Mouse (Mus musculus) cerebellum, postnatal 14 days (tissue): Measurements from ENCODE around the gene Bcl6.

Experiments used
- DNase-seq, 2 experiments: peaks; one replicate each; pipeline ENCODE4 v3.0.0; 2021; ENCODE audit warnings: mixed read lengths in 2 of 2

Bcl6 gene

GRCm38 (mm10) chr16:23988466-23989208 lies at the start of gene Bcl6, which contains the start of gene Gm37419:
TSS of gene Bcl6 (minus strand) at chr16:23988852.
TSS of gene Gm37419 (plus strand) at chr16:23988482.
- DNase-seq, result peak; percentile 86 to 93

GRCm38 (mm10) chr16:24036398-24036797 lies 47.7 kb upstream of the Bcl6 start:
- no peak for DNase-seq

- DNase-seq, result no peak
Observed at GRCm38 (mm10) chr16:24035767-24036166, 47.1 kb upstream of the Bcl6 start.

DNA sequence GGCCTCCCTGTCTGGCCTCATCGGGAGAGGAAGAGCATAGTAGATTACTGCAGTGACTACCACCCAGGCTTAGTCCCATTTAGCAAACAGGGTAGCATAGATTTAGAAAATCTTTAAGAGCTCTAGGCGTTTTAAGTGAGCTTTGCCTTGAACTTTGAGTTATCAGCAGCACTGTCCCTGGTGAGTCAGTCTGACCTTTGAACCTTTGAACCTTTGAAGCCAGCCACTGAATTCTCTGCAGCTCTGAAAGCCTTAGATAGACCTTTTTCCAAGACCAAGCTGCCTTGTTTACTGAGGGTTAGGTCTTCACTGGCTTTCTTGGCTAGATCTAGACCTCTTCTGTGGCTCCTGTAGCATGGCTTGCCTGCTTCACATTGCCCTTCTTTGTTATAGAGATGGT lies 45.8 kb upstream of the Bcl6 start:
- no peak for DNase-seq

GRCm38 (mm10) chr16:24033259-24033658 lies 44.6 kb upstream of the Bcl6 start:
- no peak for DNase-seq

GRCm38 (mm10) chr16:24029965-24030672 lies 41.5 kb upstream of the Bcl6 start:
- no peak for DNase-seq

- no peak for DNase-seq
Observed at GRCm38 (mm10) chr16:24025442-24025841, 36.8 kb upstream of the Bcl6 start.

GRCm38 (mm10) chr16:24022605-24023004 lies 34.0 kb upstream of the Bcl6 start:
- DNase-seq, result no peak

- DNase-seq, result no peak
Observed at GRCm38 (mm10) chr16:24021722-24022121, 33.1 kb upstream of the Bcl6 start.

DNA sequence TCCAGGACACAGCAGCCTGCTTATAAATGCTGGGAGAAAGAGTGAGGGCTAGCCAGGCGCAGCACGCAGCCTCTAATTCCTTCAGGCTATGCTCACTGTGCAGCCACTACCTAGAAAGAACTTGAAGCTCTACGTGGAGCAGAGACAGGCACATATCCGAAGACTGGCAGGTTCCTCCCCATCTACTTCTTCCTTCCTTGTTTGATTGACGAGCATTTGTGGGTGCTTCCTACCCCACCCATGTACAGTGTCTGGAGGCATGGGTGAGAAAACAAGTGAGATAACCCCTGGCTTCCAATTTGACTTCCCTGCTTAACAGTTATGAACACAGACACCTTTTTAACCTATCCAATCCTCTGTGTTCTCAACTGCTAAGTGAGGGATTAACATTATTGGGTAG lies 28.1 kb upstream of the Bcl6 start:
- no peak for DNase-seq

DNA sequence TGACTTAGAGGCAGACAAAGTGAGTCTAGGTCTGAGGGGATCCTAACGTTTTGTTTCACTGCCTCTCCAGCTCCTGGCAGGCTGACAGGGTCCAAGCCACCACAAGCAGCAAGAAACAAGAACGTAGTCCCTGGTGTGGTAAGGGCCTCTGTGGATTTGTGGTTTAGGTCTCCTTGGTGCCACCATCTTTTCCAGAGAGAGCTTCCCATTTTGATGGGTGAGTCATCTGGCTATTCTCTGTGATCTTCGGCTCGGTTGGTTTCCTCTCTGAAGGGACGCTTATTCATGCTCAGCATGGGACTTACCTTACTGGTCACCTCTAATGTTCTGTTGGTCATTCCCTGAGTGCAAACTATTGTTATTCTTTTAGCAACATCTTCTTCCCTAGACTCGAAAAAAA lies 27.6 kb upstream of the Bcl6 start:
- peak in 1 of 2 experiments; percentile 9 for DNase-seq

- DNase-seq, result no peak
Observed at GRCm38 (mm10) chr16:24014378-24014777, 25.7 kb upstream of the Bcl6 start.

DNA sequence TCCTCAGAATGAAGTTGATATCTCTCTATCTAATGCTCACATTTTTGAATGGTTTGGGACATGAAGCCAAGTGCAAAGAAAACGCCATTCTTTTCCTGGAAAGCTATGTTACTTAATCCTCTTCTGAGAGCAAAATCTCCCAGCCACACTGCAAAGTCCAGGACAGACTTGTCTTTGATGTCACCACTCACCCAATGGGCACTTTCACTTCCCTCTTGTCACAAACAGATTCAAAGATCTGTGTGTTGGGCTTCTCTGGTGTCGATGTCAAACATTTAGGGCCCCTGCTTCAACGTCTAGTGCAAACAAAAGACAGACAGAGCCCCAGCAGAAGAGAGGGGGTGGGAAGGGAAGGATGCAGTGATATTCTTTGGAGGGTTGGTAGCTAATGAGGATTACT lies 23.4 kb upstream of the Bcl6 start:
- DNase-seq, result no peak

DNA sequence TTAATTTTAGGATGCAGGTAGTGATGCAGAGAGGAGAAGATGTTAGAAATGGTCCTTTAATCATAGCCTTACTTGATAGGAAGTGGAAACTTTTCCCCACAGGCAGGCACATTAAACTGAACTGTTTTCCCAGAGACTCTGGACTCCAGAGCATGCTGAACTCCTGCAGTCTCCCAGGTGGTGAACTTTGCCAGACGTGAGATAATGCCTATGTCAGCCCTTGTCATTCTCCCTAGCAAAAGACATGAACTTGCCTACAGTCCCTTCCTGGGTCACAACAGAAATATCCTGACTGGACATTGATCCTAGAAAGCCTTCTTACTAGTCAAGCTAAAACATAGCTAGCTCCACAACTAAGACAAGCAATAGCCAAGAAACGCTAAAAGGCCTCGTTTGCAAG lies 22.7 kb upstream of the Bcl6 start:
- DNase-seq, result no peak

DNA sequence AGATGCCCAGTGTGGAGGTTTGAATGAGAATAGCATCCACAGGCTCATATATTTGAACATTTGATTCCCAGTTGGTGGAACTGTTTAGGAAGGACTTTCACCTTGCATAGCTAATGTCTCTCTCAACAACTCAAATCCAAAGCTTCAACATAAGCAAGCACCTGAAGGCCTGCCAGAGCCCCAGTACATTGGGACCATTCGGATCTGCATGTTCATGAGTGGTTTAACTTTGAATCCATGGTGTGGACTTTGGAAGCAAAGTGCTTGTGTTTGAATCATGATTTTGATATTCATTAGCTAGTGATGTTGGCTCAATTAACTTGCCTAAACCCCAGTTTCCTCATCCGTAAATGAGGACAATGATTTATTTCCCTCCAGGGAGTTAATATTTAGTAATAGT lies 21.2 kb upstream of the Bcl6 start:
- DNase-seq, result no peak

- no peak for DNase-seq
Observed at GRCm38 (mm10) chr16:24005928-24006327, 17.3 kb upstream of the Bcl6 start.

DNA sequence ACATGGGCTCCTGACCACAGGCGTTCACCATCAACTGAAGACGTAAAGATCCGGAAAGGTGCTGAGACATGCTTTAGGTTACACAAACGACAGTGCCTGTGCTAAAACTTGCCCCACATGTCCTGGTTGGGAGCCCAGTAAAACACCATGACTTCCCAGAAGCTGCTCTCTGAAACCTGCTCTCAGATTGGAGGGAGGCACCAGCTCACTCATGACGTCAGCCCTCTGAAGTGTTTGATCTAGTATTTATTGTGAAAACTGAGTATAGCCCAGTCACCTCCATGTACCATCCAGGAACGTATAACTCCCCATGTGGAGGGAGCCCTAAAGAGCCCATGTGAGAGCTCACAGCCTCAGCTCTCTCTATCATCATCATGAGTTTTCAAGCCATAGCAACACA lies 9.3 kb upstream of the Bcl6 start:
- no peak for DNase-seq

DNA sequence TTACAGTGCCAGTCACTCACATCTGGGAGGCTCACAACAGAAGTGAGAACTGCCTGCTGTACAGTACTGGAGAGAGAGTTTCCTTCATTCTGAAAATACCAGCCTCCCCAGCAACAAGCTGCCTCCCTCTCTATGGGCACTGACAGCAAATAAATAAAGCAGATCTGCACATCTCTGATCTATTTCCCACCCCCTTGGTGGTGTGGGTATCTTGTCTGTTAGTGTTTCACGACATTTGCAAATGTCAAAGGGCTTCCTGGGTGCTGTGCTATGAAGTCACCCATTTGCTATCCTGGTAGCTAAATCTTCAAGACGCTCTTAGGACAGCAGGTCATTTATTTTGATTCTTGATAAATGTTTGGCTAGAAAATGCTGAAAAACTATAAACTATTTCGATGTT lies 8.6 kb upstream of the Bcl6 start:
- no peak for DNase-seq

DNA sequence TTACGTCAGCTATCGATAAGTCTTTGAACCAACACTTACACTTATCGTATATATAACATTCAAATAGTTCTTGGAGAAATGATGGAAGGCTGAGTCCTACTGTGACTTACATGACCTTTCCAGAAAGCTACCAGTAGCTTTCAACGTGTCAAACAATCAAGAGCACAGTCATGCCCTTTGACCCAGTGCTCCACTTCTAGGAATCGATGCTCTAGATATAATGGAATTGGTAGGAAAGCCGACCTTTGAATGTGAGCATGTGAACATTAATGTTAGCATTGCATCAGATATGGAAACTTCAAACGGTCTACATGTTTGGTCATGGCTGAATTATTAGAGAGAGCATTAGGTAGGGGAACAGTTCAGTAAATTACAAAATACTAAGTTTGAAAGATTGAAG lies 7.7 kb upstream of the Bcl6 start:
- no peak for DNase-seq

- no peak for DNase-seq
Observed at GRCm38 (mm10) chr16:23993351-23994321, 5.0 kb upstream of the Bcl6 start.

DNA sequence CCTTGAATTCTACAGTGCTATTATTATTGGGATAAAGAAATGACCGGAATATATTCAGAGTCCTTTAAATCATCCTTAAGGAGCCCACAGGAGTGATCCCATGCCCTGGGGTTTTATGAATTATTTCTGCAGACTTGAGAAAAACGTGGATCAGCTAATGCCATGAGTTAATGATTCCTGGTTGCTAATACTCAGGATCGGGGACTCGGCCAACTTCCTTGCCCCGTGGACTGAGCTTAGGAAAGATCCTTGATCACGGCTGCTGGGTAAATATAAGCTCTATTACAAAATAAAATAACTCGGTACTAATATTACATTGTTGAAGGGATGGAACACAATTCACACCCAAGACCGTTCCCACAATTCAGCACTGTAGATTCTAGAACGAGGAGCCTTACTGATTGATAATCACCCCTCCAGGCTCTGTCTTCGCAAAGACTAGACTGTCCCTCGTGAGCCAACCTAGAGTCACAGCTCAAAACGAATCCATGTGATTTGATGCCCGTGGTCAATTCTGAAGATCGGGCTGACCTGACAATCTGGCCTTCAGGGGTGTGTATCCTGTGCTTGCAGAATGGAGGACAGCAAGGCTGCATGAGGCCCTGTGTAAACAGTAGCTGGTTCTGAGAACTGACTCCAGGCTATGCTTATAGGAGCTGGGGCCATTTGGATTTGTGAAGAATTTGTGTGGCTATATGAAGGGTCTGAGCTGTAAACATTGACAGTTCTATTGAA lies 3.4 kb upstream of the Bcl6 start:
- DNase-seq, result no peak

DNA sequence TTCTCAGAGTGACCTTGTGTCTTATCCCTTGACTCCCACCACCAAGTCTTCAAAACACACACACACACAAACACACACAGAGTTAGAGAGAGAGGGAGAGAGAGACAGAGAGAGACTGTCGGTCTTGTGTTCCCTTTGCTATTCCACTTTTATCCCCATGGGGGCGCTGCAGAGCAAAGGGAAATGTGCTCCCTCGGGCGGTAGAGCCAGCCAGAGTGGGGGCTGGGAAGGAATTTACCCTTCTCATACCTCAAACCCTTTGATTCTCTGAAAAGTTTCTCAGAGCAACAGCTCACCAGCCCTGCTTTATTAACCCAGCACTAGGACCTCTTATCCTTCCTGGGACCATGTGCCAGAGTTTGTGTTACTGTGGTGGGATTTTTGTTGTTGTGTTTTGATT lies 2.5 kb upstream of the Bcl6 start:
- peak; percentile 97 to 99 for DNase-seq
